Mouse (Mus musculus): ENCODE measurements around the gene Btbd2. TPM values are rescaled to one million over a fixed set of nuclear protein-coding genes. Genes with fewer than 3 reads are reported as not detected.
A peak's percentile ranks its signal among the peaks of the same experiment; 100 is the strongest.

The Btbd2 gene
- polyA plus RNA-seq, 2 experiments: 8.2 to 8.6 TPM

DNA sequence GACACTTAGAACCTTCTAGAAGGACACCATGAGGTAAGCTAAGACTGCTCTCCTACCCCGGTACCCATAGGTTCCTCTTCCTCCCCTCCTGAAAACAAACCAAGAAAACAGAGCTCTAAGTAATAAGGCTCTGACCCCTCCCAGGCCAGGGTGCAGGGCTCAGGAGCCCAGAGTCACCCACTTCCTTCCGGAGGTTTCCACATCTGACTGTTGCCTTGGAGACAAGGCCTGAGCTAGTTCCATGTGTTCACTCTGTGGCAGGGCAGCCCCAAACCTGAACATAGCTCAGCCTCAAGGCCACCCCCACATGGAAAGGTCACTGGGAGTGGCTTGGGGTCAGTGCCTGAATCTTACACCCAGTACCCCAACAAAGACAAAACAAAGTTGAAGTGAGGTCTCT is 38.3 kb upstream of the Btbd2 start:
- Histone ChIP-seq H3K4me3 (ENCODE audit: insufficient read depth in 1 of 2, low read depth in 2 of 2, low read length in 2 of 2) (no peak overlapping the region), H3K4me2 (ENCODE audit: low read depth) (peak overlapping the region; percentile 41), H3K36me3 (replicated peaks; ENCODE audit: control insufficient read depth, insufficient read depth, low read depth) (peaks cover 4% of the 10 kb centered on the region), H3K4me1 (replicated peaks; ENCODE audit: control insufficient read depth in 2 of 2, insufficient read depth in 2 of 2, low read length in 1 of 2) (peaks cover 57 to 70% of the 10 kb centered on the region in 2 experiments), H3K9me3 (ENCODE audit: control insufficient read depth, low read length) (no peaks in the 10 kb centered on the region), H3K27ac (peak overlapping the region; percentile 55), H3K9ac (replicated peaks) (peak overlapping the region; percentile 47; the same call in 1 of the 2 replicates), H3K27me3 (ENCODE audit: control insufficient read depth, insufficient read depth, low read length) (no peaks in the 10 kb centered on the region)
- DNase-seq (ENCODE audit: low read depth in 3 of 3, low spot score in 3 of 3) (peak in 1 of 3 experiments; percentile 65), ATAC-seq (ENCODE audit: insufficient read depth) (peak; percentile 9; the same call in 1 of the 2 replicates)
- 7% methylated on average over 2 of the region's 2 CpGs for WGBS (ENCODE audit: insufficient replicate concordance)
- TF ChIP-seq EP300 (IDR thresholded peaks at IDR 0.05; ENCODE audit: low read depth) (no peak), CTCF (IDR thresholded peaks at IDR 0.05; ENCODE audit: low read depth) (no peak)

DNA sequence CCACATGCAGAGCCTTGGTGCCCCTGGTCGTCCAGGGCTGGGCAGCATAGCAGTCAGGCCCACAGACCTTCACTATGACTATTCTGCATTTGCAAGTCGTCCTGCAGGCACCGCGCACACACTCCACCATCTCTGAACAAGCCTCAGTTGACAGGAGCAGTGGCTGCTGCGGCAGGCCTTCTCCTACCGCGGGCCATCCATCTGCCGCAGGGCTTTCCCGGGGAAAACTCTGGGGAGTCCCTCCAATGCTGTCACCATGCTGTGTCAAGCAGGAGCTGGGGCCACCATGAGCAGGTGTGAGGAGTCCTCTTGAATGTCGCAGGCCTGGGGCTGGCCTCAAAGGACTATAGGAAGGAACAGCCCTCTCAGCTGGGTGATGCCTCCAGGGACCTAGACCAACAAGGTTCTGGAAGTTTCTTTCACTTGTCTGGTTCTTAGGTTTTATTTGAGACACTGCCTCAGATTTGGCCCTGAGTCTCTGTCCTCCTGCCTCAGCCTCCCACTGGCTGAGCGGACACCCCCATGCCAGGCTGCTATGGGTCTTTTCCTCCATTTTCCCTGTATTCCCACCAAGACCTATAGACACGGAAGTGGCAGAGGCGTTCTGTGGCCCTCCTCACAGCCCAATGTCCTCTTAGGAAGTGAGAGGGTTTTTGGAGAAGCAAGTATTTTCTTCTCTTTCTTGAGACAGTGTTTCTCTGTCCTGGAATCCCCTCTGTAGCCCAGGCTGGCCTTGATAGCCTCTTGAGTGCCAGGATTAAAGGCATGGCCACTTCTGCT is 37.5 kb upstream of the Btbd2 start:
- peaks cover 49 to 64% of the 10 kb centered on the region in 2 experiments for H3K4me1 ChIP-seq (replicated peaks; ENCODE audit: control insufficient read depth in 2 of 2, insufficient read depth in 2 of 2, low read length in 1 of 2)
- H3K9ac ChIP-seq (replicated peaks): no peak overlapping the region
- no peak overlapping the region for H3K4me3 ChIP-seq (ENCODE audit: insufficient read depth in 1 of 2, low read depth in 2 of 2, low read length in 2 of 2)
- H3K36me3 ChIP-seq (replicated peaks; ENCODE audit: control insufficient read depth, insufficient read depth, low read depth): peaks cover 11% of the 10 kb centered on the region
- H3K27me3 ChIP-seq (ENCODE audit: control insufficient read depth, insufficient read depth, low read length): no peaks in the 10 kb centered on the region
- ATAC-seq (ENCODE audit: insufficient read depth) (no peak), DNase-seq (ENCODE audit: low read depth in 3 of 3, low spot score in 3 of 3) (no peak)
- H3K4me2 ChIP-seq (ENCODE audit: low read depth): no peak overlapping the region
- 85% methylated on average over 13 of the region's 13 CpGs for WGBS (ENCODE audit: insufficient replicate concordance)
- peak overlapping the region; percentile 55 for H3K27ac ChIP-seq
- no peaks in the 10 kb centered on the region for H3K9me3 ChIP-seq (ENCODE audit: control insufficient read depth, low read length)
- TF ChIP-seq EP300 (IDR thresholded peaks at IDR 0.05; ENCODE audit: low read depth): no peak
- TF ChIP-seq CTCF (IDR thresholded peaks at IDR 0.05; ENCODE audit: low read depth): no peak

DNA sequence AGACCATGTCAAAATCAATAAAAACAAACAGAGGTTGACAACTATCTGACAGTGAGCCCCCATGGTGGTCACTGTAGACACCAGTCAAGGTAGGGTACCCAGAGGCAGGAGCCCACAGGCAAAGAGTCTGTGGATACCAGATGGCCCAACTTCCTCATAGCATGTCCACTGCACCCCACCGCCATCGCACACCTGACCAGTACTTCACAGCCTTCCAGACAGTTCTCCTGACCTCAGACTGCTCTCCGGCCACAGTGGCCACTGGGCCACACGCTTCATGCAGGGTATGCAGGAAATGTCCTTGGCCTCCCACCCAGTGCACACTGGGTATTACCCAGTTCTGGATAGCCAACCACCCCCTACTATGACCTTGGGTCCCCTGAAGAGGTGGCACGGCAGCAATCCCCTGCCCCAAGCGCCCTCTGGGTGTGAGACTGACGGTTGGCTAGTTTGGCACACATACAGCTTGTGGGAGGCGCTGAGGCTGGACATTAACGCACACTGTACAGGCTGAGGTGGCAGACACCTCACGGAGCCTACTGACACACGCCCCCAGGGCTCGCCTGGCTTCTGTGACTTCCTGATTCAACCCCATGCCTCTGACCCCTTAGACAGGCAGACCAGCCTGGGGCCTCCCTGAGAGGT is 36.7 kb upstream of the Btbd2 start:
- H3K27ac ChIP-seq: no peak overlapping the region
- H3K36me3 ChIP-seq (replicated peaks; ENCODE audit: control insufficient read depth, insufficient read depth, low read depth): peaks cover 14% of the 10 kb centered on the region

DNA sequence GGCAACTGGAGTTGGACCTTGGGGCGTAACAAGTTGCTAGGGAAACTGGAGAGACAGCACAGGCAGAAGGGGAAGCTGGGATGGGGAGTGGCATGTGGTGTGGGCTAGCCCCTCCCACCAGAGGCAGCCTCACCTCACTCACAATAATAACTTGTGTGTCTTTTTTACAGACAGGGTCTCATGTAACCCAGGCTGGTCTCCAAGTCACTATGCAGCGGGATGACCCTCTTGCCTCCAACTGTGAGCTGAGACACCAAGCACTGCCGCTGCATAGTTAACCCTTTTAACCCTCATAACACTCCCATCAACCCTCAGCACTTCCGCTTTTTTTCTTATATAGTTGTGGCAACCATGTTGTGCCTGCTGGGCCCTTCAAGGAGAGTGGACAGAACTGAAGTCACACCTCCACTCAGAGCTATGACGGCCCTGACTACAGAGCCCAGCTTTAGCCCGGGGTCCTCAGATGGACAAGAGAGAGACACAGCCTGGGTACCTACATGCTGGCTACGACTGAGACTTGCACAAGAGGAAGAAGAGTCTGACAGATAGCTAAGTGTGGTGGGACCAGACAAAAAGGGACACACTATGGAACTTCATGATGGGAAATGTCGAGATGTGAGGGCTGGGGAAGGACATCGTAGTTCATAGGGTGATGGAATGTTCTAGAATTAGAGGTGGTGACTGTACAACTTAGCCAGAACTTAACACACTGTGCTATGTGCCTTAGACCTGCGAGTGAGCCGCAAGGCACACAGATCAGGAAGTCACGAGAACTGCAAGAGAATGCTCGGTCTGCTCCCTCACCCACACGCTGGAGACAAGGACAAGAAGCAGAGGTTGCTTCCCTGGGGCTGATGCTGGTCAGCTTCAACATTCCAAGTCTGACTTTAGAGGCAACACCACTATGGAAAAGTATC is 35.6 kb upstream of the Btbd2 start:
- no peak for DNase-seq (ENCODE audit: low read depth in 3 of 3, low spot score in 3 of 3)
- H3K9me3 ChIP-seq (ENCODE audit: control insufficient read depth, low read length): no peaks in the 10 kb centered on the region
- ATAC-seq (ENCODE audit: insufficient read depth): no peak
- H3K4me3 ChIP-seq (ENCODE audit: insufficient read depth in 1 of 2, low read depth in 2 of 2, low read length in 2 of 2): no peak overlapping the region
- H3K27ac ChIP-seq: peak overlapping the region; percentile 1
- peaks cover 14% of the 10 kb centered on the region for H3K36me3 ChIP-seq (replicated peaks; ENCODE audit: control insufficient read depth, insufficient read depth, low read depth)
- no peak overlapping the region for H3K4me2 ChIP-seq (ENCODE audit: low read depth)
- 45% methylated on average over 14 of the region's 14 CpGs for WGBS (ENCODE audit: insufficient replicate concordance)
- no peak for TF ChIP-seq EP300 (IDR thresholded peaks at IDR 0.05; ENCODE audit: low read depth)
- no peak for TF ChIP-seq CTCF (IDR thresholded peaks at IDR 0.05; ENCODE audit: low read depth)
- no peak overlapping the region; the same call in 1 of the 2 replicates for H3K9ac ChIP-seq (replicated peaks)
- peaks cover 34 to 48% of the 10 kb centered on the region in 2 experiments for H3K4me1 ChIP-seq (replicated peaks; ENCODE audit: control insufficient read depth in 2 of 2, insufficient read depth in 2 of 2, low read length in 1 of 2)
- H3K27me3 ChIP-seq (ENCODE audit: control insufficient read depth, insufficient read depth, low read length): no peaks in the 10 kb centered on the region

More for the DNA sequence above, 36.7 kb upstream of the Btbd2 start:
- Histone ChIP-seq H3K9me3 (ENCODE audit: control insufficient read depth, low read length) (no peaks in the 10 kb centered on the region), H3K4me3 (ENCODE audit: insufficient read depth in 1 of 2, low read depth in 2 of 2, low read length in 2 of 2) (no peak overlapping the region), H3K9ac (replicated peaks) (no peak overlapping the region), H3K4me2 (ENCODE audit: low read depth) (no peak overlapping the region), H3K4me1 (replicated peaks; ENCODE audit: control insufficient read depth in 2 of 2, insufficient read depth in 2 of 2, low read length in 1 of 2) (peaks cover 42 to 58% of the 10 kb centered on the region in 2 experiments), H3K27me3 (ENCODE audit: control insufficient read depth, insufficient read depth, low read length) (no peaks in the 10 kb centered on the region)
- 74% methylated on average over 12 of the region's 12 CpGs for WGBS (ENCODE audit: insufficient replicate concordance)
- TF ChIP-seq CTCF (IDR thresholded peaks at IDR 0.05; ENCODE audit: low read depth) (no peak), EP300 (IDR thresholded peaks at IDR 0.05; ENCODE audit: low read depth) (no peak)
- DNase-seq (ENCODE audit: low read depth in 3 of 3, low spot score in 3 of 3) (no peak), ATAC-seq (ENCODE audit: insufficient read depth) (no peak)

All from liver, embryonic 14.5 days (tissue).